Mouse (Mus musculus) lung, embryonic 14.5 days (tissue): Measurements from ENCODE around the gene Zbtb38. TPM values are rescaled to one million over a fixed set of nuclear protein-coding genes. Genes with fewer than 3 reads are reported as not detected.
A peak's percentile ranks its signal among the peaks of the same experiment; 100 is the strongest.

Source experiments
- ATAC-seq: fragments of 200-750 bp; cut with Nextera tagmentation; 2 replicates; pipeline ENCODE4 v1.8.0; 2017; ENCODE audit warnings: mild to moderate bottlenecking, moderate TSS enrichment, moderate library complexity; ENCODE audit not compliant: insufficient read depth
- DNase-seq: peaks from one replicate; pipeline ENCODE4 v3.0.0-alpha.2; 2015
- H3K27ac ChIP-seq: fragments of 300-500 bp; sonication (generic); 2 replicates; pipeline ENCODE4 v1.5.1; 2014; ENCODE audit warnings: low read depth, mild to moderate bottlenecking, moderate library complexity
- H3K27me3 ChIP-seq: fragments of 300-500 bp; sonication (generic); 2 replicates; pipeline ENCODE4 v1.6.1; 2014; ENCODE audit warnings: low read length, control low read depth; ENCODE audit not compliant: insufficient read depth
- H3K36me3 ChIP-seq: fragments of 300-500 bp; sonication (generic); 2 replicates; pipeline ENCODE4 v1.6.1; 2014; ENCODE audit warnings: control low read depth; ENCODE audit not compliant: insufficient read depth
- H3K4me1 ChIP-seq: fragments of 300-500 bp; sonication (generic); 2 replicates; pipeline ENCODE4 v1.6.1; 2014; ENCODE audit warnings: antibody characterized with exemption, control low read depth; ENCODE audit not compliant: insufficient read depth
- H3K4me2 ChIP-seq: fragments of 300-500 bp; sonication (generic); 2 replicates; pipeline ENCODE4 v1.6.1; 2014; ENCODE audit warnings: mild to moderate bottlenecking
- H3K4me3 ChIP-seq: fragments of 300-500 bp; sonication (generic); 2 replicates; pipeline ENCODE4 v1.5.1; 2014; ENCODE audit warnings: low read depth, low read length
- H3K9ac ChIP-seq: fragments of 300-500 bp; sonication (generic); 2 replicates; pipeline ENCODE4 v1.6.1; 2014
- H3K9me3 ChIP-seq: fragments of 300-500 bp; sonication (generic); 2 replicates; pipeline ENCODE4 v1.6.1; 2016; ENCODE audit warnings: low read depth, low read length, control low read depth
- CTCF ChIP-seq: IDR thresholded peaks from 2 replicates; pipeline ENCODE4 v1.5.1; 2016; ENCODE audit warnings: antibody characterized with exemption, low read depth
- WGBS: fragments of 180-500 bp; shearing (Covaris S2); extraction: QIAGEN DNeasy Blood & Tissue Kit; methylation state at CpG from one replicate; pipeline ENCODE4 v1.1.7; 2014; 5-methylcytosine and 5-hydroxymethylcytosine counted together
- polyA plus RNA-seq: library from polyadenylated mRNA; unstranded; fragments of >200 nt; fragmentation: Nextera tagmentation; extraction: Ambion mirVana; gene quantifications from 2 replicates; pipeline ENCODE4 v1.2.1, GENCODE M21; 2014

The Zbtb38 gene
- 24.5 and 24.6 TPM in 2 replicates for polyA plus RNA-seq

DNA sequence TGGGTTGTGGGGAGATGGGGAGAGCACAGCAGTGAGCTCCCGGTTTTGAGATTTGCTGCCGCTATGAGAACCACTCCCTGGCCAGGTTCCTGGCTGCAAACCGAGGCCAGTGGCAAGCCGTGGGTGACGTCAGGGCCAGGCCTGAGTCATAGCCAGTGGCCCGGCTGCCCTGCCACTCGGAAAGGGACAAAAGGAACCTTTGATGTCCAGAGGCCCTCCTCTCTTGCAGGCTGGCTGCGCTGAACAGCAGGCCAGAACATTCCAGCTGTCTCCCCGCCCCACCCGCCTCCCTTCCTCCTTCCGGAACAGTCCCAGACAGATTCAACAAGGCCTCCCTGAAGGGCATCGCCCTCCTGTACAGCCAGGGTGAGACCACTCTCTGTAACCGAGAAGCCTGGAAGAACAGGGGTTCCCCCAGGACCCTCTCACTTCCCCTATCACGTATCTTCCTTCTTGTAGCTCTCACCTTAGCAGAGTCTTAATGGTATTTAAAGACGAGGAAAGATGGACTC, at the start of gene Zbtb38:
TSS of gene Zbtb38 (minus strand) at position 229 of the 512 bp plus-strand sequence.
- H3K27me3 ChIP-seq: no peaks in the 10 kb centered on the region
- 32% methylated on average over 15 of the region's 15 CpGs for WGBS
- H3K36me3 ChIP-seq: no peaks in the 10 kb centered on the region
- ATAC-seq (peak; percentile 94), DNase-seq (peak; percentile 85)
- no peak within 1 kb of the TSS for H3K4me3 ChIP-seq
- no peaks in the 10 kb centered on the region for H3K9me3 ChIP-seq
- H3K9ac ChIP-seq: peak within 1 kb of the TSS; percentile 24; the same call in 1 of the 2 replicates
- peaks cover 8% of the 10 kb centered on the region; the same call in 1 of the 2 replicates for H3K4me1 ChIP-seq
- TF ChIP-seq CTCF: no peak
- peak within 1 kb of the TSS; percentile 83 for H3K27ac ChIP-seq
- peak within 1 kb of the TSS; percentile 35 for H3K4me2 ChIP-seq

DNA sequence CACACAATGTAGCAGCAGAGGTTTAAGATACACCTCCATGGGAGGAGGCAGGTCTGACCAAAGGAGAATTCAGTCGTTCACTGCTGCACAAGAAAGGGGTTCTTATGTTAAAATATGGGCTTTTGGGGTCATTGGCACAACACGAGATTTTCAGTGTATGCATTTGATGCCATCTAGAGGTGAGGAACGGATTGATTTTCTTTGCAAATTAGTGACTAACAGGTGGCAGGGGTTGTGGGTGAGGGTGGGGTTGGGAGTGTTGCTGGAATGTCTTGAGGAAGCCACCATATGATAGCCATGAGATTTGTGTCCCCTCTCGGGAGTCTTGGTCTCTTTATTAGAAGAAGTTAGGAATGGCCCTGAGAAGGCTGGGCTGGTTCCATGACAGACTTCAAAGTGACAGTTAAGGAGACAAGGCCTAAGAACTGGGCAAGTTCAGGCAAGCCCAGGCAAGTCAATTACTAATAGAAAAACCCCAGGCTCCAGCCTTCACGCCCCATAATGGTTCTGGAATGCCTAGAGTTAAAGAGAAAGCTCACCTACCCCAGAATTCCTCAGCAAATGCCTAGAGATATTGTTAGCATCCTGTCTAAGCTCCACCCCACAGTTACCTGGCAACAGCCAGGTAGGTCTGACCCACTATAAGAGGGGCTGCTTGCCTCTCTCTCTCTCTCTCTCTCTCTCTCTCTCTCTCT, 47.6 kb upstream of the Zbtb38 start:
- Histone ChIP-seq H3K4me1 (no peaks in the 10 kb centered on the region), H3K27ac (no peak overlapping the region), H3K9ac (no peak overlapping the region), H3K4me3 (no peak overlapping the region), H3K9me3 (no peaks in the 10 kb centered on the region), H3K36me3 (no peaks in the 10 kb centered on the region), H3K4me2 (no peak overlapping the region), H3K27me3 (no peaks in the 10 kb centered on the region)
- TF ChIP-seq CTCF: peak; percentile 59
- ATAC-seq (no peak), DNase-seq (peak; percentile 58)
- 27% methylated on average over 5 of the region's 5 CpGs for WGBS

DNA sequence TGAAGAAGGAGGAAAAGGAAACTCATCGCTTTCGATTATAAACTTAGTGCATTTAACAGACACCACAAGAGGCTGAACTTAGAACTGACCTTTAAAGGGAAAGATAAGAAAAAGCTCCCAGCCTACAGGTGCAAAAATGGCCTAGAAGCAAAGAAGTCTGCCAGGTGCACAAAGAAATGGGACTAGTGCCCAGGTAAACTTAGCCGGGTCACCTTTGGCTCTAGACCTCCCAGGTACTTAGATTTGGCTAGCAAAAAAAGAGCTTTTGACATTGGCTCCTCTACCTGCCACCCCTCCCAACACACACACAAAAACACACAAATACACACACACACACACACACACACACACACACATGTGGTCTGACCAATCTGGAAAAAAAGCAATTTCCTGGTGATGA, 44.7 kb upstream of the Zbtb38 start:
- Histone ChIP-seq H3K27ac (no peak overlapping the region), H3K9ac (no peak overlapping the region), H3K36me3 (no peaks in the 10 kb centered on the region), H3K9me3 (no peaks in the 10 kb centered on the region), H3K4me1 (no peaks in the 10 kb centered on the region), H3K4me2 (no peak overlapping the region), H3K4me3 (no peak overlapping the region), H3K27me3 (no peaks in the 10 kb centered on the region)
- TF ChIP-seq CTCF: no peak
- no peak for ATAC-seq
- WGBS: 85% methylated on average over 3 of the region's 3 CpGs
- DNase-seq: no peak

DNA sequence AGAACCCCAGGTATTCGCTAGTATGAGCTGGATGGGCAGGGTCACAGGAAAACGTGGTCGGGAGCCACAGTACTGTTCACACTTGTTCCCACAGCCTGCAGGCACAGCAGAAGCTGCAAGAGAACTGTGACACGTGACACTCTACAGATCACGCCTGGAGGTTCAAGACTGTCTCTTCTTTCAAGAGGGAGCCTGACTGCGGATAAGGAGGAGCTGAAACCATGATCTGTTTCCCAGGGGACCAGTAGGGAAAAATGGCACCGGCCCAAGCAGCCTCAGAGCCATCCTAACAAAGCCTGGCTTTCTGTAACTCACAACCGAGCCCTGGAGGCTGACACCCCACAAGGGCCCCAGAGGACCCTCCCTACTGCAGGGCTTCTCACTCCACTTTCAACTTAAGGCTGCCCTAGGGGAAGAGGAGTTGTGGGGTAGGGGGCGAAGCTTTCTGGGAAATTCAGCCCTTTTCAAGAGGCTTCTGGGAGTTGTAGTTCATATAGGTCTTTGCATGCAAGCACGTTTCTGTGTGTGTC, 42.8 kb upstream of the Zbtb38 start:
- H3K27ac ChIP-seq: peak overlapping the region; percentile 42; the same call in 1 of the 2 replicates
- peak; percentile 69 for DNase-seq
- H3K4me1 ChIP-seq: no peaks in the 10 kb centered on the region
- ATAC-seq: peak; percentile 84
- no peaks in the 10 kb centered on the region for H3K27me3 ChIP-seq
- TF ChIP-seq CTCF: no peak
- WGBS: 10% methylated on average over 10 of the region's 10 CpGs
- H3K4me2 ChIP-seq: peak overlapping the region; percentile 71
- H3K9me3 ChIP-seq: no peaks in the 10 kb centered on the region
- H3K36me3 ChIP-seq: no peaks in the 10 kb centered on the region
- peak overlapping the region; percentile 34 for H3K4me3 ChIP-seq
- peak overlapping the region; percentile 51 for H3K9ac ChIP-seq

DNA sequence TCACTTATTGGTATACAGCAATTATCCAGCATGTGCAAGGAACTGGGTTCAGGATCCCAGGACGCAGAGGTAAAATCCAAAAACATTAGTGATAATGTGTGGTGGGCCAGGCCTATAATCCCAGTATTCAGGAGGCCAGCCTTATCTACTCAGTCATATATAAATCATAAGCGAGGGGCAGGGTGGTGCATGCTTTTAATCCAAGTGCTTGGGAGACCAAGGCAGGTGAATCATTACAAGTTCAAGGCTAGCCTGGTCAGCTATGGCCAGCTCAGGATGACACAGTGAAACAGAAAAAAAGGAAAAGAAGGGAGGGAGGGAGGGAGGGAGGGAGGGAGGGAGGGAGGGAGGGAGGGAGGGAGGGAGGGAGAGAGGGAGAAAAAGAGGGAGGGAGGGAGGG, 42.0 kb upstream of the Zbtb38 start:
- Histone ChIP-seq H3K9ac (no peak overlapping the region), H3K27ac (no peak overlapping the region), H3K9me3 (no peaks in the 10 kb centered on the region), H3K4me3 (no peak overlapping the region), H3K4me2 (no peak overlapping the region), H3K4me1 (no peaks in the 10 kb centered on the region), H3K36me3 (no peaks in the 10 kb centered on the region), H3K27me3 (no peaks in the 10 kb centered on the region)
- ATAC-seq (no peak), DNase-seq (no peak)
- WGBS: 85% methylated on average over 2 of the region's 2 CpGs
- TF ChIP-seq CTCF: no peak

DNA sequence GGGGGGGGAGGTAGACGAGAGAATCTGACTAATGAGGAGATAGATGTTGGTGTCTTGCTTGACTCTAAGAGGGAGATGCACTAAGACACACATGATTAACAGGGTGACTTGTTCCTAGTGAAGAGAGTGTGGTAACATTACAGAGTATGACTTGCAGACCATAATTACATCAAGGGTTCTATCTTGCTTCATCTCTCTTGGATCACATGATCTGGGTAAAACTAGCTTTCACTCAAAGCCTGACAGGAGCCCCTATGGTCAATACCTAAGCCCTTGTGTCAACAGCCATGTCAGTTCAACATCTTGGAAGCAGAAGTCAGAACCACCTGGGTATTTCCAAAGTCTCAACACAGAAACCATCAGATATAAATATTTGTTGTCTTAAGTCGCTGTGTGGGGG, 39.9 kb upstream of the Zbtb38 start:
- 66% methylated on average over 2 of the region's 2 CpGs for WGBS
- no peak for TF ChIP-seq CTCF

DNA sequence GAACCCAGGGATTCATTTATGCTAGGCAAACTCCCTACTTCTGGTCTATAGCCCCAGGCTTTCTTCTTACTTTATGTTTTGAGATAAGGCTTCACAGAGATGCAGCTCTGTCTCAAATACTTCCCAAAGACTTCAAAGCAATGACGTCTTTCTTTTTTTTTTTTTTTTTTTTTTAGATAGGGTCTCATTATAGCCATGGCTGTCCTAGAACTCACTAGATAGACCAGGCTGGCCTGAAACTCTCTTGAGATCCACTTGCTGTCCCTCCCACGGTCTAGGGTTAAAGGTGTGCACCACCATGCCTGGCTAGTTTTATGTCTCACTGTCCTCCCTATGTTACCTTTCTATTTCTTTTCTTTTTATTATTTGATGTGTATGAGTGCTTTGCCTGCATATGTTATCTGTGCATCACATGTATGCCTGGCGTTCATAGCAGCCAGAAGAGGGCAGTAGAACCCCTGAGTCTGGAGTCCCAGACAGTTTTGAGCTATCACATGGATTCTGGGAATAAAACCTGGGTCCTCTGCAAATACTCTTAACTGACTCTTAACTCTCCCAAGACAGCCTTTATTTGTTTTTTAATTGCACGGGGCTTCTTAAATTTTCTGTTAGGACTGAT, 37.9 kb upstream of the Zbtb38 start:
- DNase-seq (peak; percentile 48), ATAC-seq (no peak)
- Histone ChIP-seq H3K4me3 (no peak overlapping the region), H3K4me1 (peaks cover 14% of the 10 kb centered on the region), H3K9me3 (no peaks in the 10 kb centered on the region), H3K27me3 (no peaks in the 10 kb centered on the region), H3K27ac (no peak overlapping the region), H3K9ac (no peak overlapping the region), H3K36me3 (no peaks in the 10 kb centered on the region), H3K4me2 (no peak overlapping the region)
- 48% methylated on average over 4 of the region's 4 CpGs for WGBS
- TF ChIP-seq CTCF: peak; percentile 36

More for the DNA sequence above, 39.9 kb upstream of the Zbtb38 start:
- ATAC-seq: no peak
- Histone ChIP-seq H3K27ac (no peak overlapping the region), H3K27me3 (no peaks in the 10 kb centered on the region), H3K36me3 (no peaks in the 10 kb centered on the region), H3K4me3 (no peak overlapping the region), H3K9me3 (no peaks in the 10 kb centered on the region), H3K4me1 (no peaks in the 10 kb centered on the region), H3K9ac (no peak overlapping the region), H3K4me2 (no peak overlapping the region)
- no peak for DNase-seq
